Mouse (Mus musculus): ENCODE measurements around the gene Gpr35.

- no peak for TF ChIP-seq CTCF (IDR thresholded peaks at IDR 0.05; ENCODE audit: low read depth)
- no peak for TF ChIP-seq EP300 (optimal IDR thresholded peaks at IDR 0.05)
Observed at GRCm38 (mm10) chr1:92939746-92940145, 10.9 kb upstream of the Gpr35 start.
